Mouse (Mus musculus): ENCODE data around the gene Itgal. TPM values are rescaled to one million over a fixed set of nuclear protein-coding genes. Genes with fewer than 3 reads are reported as not detected.

Itgal gene
- polyA plus RNA-seq, 1 experiment: 0.81 TPM

GRCm38 (mm10) chr7:127263526-127263925 lies 32.5 kb upstream of the Itgal start:
- H3K4me3 ChIP-seq (ENCODE audit: low read depth, low read length): no peak overlapping the region
- H3K9me3 ChIP-seq (replicated peaks; ENCODE audit: control insufficient read depth, insufficient read depth, low read length, poor library complexity, severe bottlenecking): 0 out of 2 replicates have a peak, but pooled peaks cover 4% of the 10 kb centered on the region
- H3K9ac ChIP-seq (ENCODE audit: low read depth, poor library complexity, severe bottlenecking): no peak overlapping the region
- H3K36me3 ChIP-seq (ENCODE audit: control insufficient read depth, insufficient read depth, low read length, poor library complexity, severe bottlenecking): peaks cover 6% of the 10 kb centered on the region; the same call in 1 of the 2 replicates
- no peaks in the 10 kb centered on the region for H3K27me3 ChIP-seq (ENCODE audit: control insufficient read depth, insufficient read depth, low read length, poor library complexity, severe bottlenecking)
- no peaks in the 10 kb centered on the region for H3K4me1 ChIP-seq (ENCODE audit: control insufficient read depth, insufficient read depth, low read length)
- no peak for TF ChIP-seq POLR2A (IDR thresholded peaks at IDR 0.05; ENCODE audit: insufficient read depth, low read length)
- no peak for TF ChIP-seq EP300 (IDR thresholded peaks at IDR 0.05; ENCODE audit: insufficient read depth, low read depth, low read length)
- TF ChIP-seq CTCF (IDR thresholded peaks at IDR 0.05; ENCODE audit: low read depth, low read length): no peak
- no peak overlapping the region for H3K27ac ChIP-seq (ENCODE audit: insufficient read depth, low read length)

GRCm38 (mm10) chr7:127270256-127270655 lies 25.8 kb upstream of the Itgal start:
- TF ChIP-seq CTCF (IDR thresholded peaks at IDR 0.05; ENCODE audit: low read depth, low read length) (no peak), POLR2A (IDR thresholded peaks at IDR 0.05; ENCODE audit: insufficient read depth, low read length) (no peak), EP300 (IDR thresholded peaks at IDR 0.05; ENCODE audit: insufficient read depth, low read depth, low read length) (no peak)
- H3K27ac ChIP-seq (ENCODE audit: insufficient read depth, low read length): no peak overlapping the region
- H3K9ac ChIP-seq (ENCODE audit: low read depth, poor library complexity, severe bottlenecking): no peak overlapping the region
- no peaks in the 10 kb centered on the region for H3K4me1 ChIP-seq (ENCODE audit: control insufficient read depth, insufficient read depth, low read length)
- H3K27me3 ChIP-seq (ENCODE audit: control insufficient read depth, insufficient read depth, low read length, poor library complexity, severe bottlenecking): no peaks in the 10 kb centered on the region
- H3K4me3 ChIP-seq (ENCODE audit: low read depth, low read length): no peak overlapping the region
- 0 out of 2 replicates have a peak, but pooled peaks cover 5% of the 10 kb centered on the region for H3K9me3 ChIP-seq (replicated peaks; ENCODE audit: control insufficient read depth, insufficient read depth, low read length, poor library complexity, severe bottlenecking)
- H3K36me3 ChIP-seq (ENCODE audit: control insufficient read depth, insufficient read depth, low read length, poor library complexity, severe bottlenecking): peaks cover 10% of the 10 kb centered on the region

GRCm38 (mm10) chr7:127270666-127271065 lies 25.4 kb upstream of the Itgal start:
- TF ChIP-seq CTCF (IDR thresholded peaks at IDR 0.05; ENCODE audit: low read depth, low read length) (no peak), EP300 (IDR thresholded peaks at IDR 0.05; ENCODE audit: insufficient read depth, low read depth, low read length) (no peak), POLR2A (IDR thresholded peaks at IDR 0.05; ENCODE audit: insufficient read depth, low read length) (no peak)
- Histone ChIP-seq H3K9me3 (replicated peaks; ENCODE audit: control insufficient read depth, insufficient read depth, low read length, poor library complexity, severe bottlenecking) (0 out of 2 replicates have a peak, but pooled peaks cover 5% of the 10 kb centered on the region), H3K36me3 (ENCODE audit: control insufficient read depth, insufficient read depth, low read length, poor library complexity, severe bottlenecking) (peaks cover 10% of the 10 kb centered on the region), H3K27ac (ENCODE audit: insufficient read depth, low read length) (no peak overlapping the region), H3K4me1 (ENCODE audit: control insufficient read depth, insufficient read depth, low read length) (no peaks in the 10 kb centered on the region), H3K9ac (ENCODE audit: low read depth, poor library complexity, severe bottlenecking) (no peak overlapping the region), H3K4me3 (ENCODE audit: low read depth, low read length) (no peak overlapping the region), H3K27me3 (ENCODE audit: control insufficient read depth, insufficient read depth, low read length, poor library complexity, severe bottlenecking) (no peaks in the 10 kb centered on the region)

- Histone ChIP-seq H3K27me3 (ENCODE audit: control insufficient read depth, insufficient read depth, low read length, poor library complexity, severe bottlenecking) (no peaks in the 10 kb centered on the region), H3K4me3 (ENCODE audit: low read depth, low read length) (no peak overlapping the region), H3K9me3 (replicated peaks; ENCODE audit: control insufficient read depth, insufficient read depth, low read length, poor library complexity, severe bottlenecking) (0 out of 2 replicates have a peak, but pooled peaks cover 5% of the 10 kb centered on the region), H3K27ac (ENCODE audit: insufficient read depth, low read length) (no peak overlapping the region), H3K36me3 (ENCODE audit: control insufficient read depth, insufficient read depth, low read length, poor library complexity, severe bottlenecking) (peaks cover 10% of the 10 kb centered on the region), H3K9ac (ENCODE audit: low read depth, poor library complexity, severe bottlenecking) (no peak overlapping the region), H3K4me1 (ENCODE audit: control insufficient read depth, insufficient read depth, low read length) (no peaks in the 10 kb centered on the region)
- TF ChIP-seq EP300 (IDR thresholded peaks at IDR 0.05; ENCODE audit: insufficient read depth, low read depth, low read length) (no peak), POLR2A (IDR thresholded peaks at IDR 0.05; ENCODE audit: insufficient read depth, low read length) (no peak), CTCF (IDR thresholded peaks at IDR 0.05; ENCODE audit: low read depth, low read length) (no peak)
Observed at GRCm38 (mm10) chr7:127271093-127271492, 25.0 kb upstream of the Itgal start.

- H3K9ac ChIP-seq (ENCODE audit: low read depth, poor library complexity, severe bottlenecking): peak overlapping the region; percentile 97
- H3K36me3 ChIP-seq (ENCODE audit: control insufficient read depth, insufficient read depth, low read length, poor library complexity, severe bottlenecking): peaks cover 10% of the 10 kb centered on the region
- H3K9me3 ChIP-seq (replicated peaks; ENCODE audit: control insufficient read depth, insufficient read depth, low read length, poor library complexity, severe bottlenecking): 0 out of 2 replicates have a peak, but pooled peaks cover 5% of the 10 kb centered on the region
- TF ChIP-seq POLR2A (IDR thresholded peaks at IDR 0.05; ENCODE audit: insufficient read depth, low read length): no peak
- no peak for TF ChIP-seq CTCF (IDR thresholded peaks at IDR 0.05; ENCODE audit: low read depth, low read length)
- TF ChIP-seq EP300 (IDR thresholded peaks at IDR 0.05; ENCODE audit: insufficient read depth, low read depth, low read length): no peak
- no peak overlapping the region for H3K27ac ChIP-seq (ENCODE audit: insufficient read depth, low read length)
- H3K27me3 ChIP-seq (ENCODE audit: control insufficient read depth, insufficient read depth, low read length, poor library complexity, severe bottlenecking): no peaks in the 10 kb centered on the region
- no peaks in the 10 kb centered on the region for H3K4me1 ChIP-seq (ENCODE audit: control insufficient read depth, insufficient read depth, low read length)
- H3K4me3 ChIP-seq (ENCODE audit: low read depth, low read length): peak overlapping the region; percentile 84
Observed at GRCm38 (mm10) chr7:127272566-127272965, 23.5 kb upstream of the Itgal start.

- Histone ChIP-seq H3K27me3 (ENCODE audit: control insufficient read depth, insufficient read depth, low read length, poor library complexity, severe bottlenecking) (no peaks in the 10 kb centered on the region), H3K36me3 (ENCODE audit: control insufficient read depth, insufficient read depth, low read length, poor library complexity, severe bottlenecking) (peaks cover 10% of the 10 kb centered on the region), H3K27ac (ENCODE audit: insufficient read depth, low read length) (no peak overlapping the region; the same call in 1 of the 2 replicates), H3K4me1 (ENCODE audit: control insufficient read depth, insufficient read depth, low read length) (no peaks in the 10 kb centered on the region), H3K9me3 (replicated peaks; ENCODE audit: control insufficient read depth, insufficient read depth, low read length, poor library complexity, severe bottlenecking) (0 out of 2 replicates have a peak, but pooled peaks cover 3% of the 10 kb centered on the region), H3K4me3 (ENCODE audit: low read depth, low read length) (peak overlapping the region; percentile 84), H3K9ac (ENCODE audit: low read depth, poor library complexity, severe bottlenecking) (peak overlapping the region; percentile 97)
- no peak for TF ChIP-seq POLR2A (IDR thresholded peaks at IDR 0.05; ENCODE audit: insufficient read depth, low read length)
- no peak for TF ChIP-seq CTCF (IDR thresholded peaks at IDR 0.05; ENCODE audit: low read depth, low read length)
- no peak for TF ChIP-seq EP300 (IDR thresholded peaks at IDR 0.05; ENCODE audit: insufficient read depth, low read depth, low read length)
Observed at GRCm38 (mm10) chr7:127273118-127273923, 22.7 kb upstream of the Itgal start.

Measured in ES-Bruce4 (cell line).